Mouse (Mus musculus): ENCODE results near the gene Tmem89. TPM values are rescaled to one million over a fixed set of nuclear protein-coding genes. Genes with fewer than 3 reads are reported as not detected.

Tmem89 gene
- total RNA-seq (2023), result 1 to 10 TPM in 1 of 2 experiments, not detected in 1; 1.6 TPM

DNA sequence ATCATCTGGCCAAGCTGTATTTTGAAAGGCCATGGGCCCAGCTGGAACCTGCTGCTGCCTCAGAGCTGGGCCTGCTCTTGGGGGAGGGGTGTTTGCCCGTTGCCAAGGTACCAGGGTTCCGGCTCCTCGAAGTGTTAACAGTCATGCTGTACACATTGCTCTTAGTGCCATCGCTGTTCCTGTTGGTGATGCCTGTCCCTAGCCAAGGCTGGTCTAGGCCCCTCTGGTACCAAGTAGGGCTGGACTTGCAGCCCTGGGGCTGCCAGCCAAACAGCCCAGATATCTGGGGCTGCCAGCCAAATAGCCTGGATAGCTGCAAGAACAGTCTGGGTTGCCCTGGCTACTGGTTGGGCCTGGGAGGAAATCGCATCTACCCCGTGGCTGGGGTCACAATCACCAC, at the start of gene Tmem89:
Gene Tmem89, plus strand, starts transcription at position 129 of the 400 bp plus-strand sequence.

DNA sequence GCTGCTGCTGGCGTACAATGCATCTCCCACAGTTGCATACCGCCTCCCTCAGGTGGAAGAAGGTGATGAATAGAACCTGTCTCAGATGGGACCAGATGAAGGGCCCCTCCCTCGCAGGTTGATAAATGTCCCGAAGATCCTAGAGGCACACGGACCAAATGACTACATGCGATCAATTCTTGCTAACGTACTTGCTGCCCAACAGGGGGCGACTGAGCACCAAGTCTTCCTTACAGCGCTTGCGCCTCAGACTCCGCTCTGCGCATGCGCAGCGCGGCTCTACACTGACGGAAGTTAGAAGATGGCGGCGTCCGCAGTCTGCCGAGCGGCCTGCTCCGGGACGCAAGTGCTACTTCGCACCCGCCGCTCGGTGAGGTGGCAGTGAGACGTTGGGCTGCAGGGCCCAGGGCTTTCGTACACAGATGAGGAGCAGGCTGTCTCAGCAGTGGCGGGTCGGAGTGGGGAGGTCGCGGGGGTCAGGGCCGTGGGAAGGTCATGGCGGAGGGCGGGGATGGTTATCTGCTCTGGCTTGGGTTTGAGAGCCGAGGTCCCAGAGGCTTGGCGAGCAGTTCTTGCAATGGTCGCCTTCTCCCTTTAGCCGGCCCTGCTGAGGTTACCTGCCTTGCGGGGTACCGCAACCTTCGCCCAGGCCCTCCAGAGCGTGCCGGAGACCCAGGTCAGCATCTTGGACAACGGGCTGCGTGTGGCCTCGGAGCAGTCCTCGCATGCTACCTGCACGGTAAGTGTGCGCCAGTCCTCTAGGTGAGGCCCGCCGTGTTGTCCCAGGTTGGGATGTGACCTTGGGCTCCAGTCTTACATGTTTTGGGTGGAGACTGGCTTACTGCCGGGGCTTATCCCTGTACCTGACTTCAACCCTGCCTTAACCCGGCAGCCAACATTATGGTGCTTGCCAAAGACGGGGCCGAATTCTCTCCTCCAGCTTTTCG, 22.3 kb downstream of the Tmem89 start, which contains the start of gene Uqcrc1:
Gene Uqcrc1, plus strand, starts transcription at position 216 of the 947 bp plus-strand sequence.

DNA sequence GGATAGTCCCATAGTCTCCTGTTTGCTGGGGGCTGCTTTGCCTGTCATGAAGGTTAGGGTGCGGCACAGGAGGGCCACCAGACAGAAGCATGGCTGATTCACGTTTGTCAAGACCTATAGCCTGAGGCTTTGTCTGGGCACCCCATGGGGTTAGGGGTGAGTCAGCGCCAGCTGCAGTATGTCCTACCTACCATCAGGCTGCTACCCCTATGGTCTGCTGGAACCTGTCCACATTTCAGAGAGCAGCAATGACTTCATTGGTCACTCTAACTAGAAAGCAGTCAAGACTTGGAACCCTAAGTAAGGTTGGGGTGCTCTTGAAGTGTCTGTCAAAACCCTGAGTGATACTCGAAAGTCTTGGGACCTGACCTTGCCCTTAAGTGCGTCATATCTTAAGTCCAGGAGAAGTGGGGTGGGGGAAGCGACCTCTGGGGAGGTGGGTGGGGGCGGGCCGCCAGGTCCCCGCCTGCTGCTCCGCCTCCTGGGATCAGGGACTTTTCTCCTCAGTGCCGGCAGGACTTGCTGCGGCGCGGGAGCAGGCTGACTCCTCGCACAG, 38.7 kb downstream of the Tmem89 start, which contains the start of gene Col7a1:
Gene Col7a1, plus strand, starts transcription at position 506 of the 556 bp plus-strand sequence.

Other genes with a start within 250 kb of the Tmem89 start
- 10 to 100 TPM; 21.8 to 27.1 TPM for gene Prkar2a, start 225.3 kb upstream of the Tmem89 start, total RNA-seq (2023)
- 10 to 100 TPM; 28.4 to 30.1 TPM for gene Ip6k2, start 130.8 kb upstream of the Tmem89 start, total RNA-seq (2023)
- gene Nckipsd, start 106.3 kb upstream of the Tmem89 start, total RNA-seq (2023), result 10 to 100 TPM; 17.4 to 19.2 TPM
- gene Celsr3, start 88.3 kb upstream of the Tmem89 start, total RNA-seq (2023), result 10 to 100 TPM; 23.3 to 26.8 TPM
- 10 to 100 TPM; 34.8 to 35.7 TPM for gene Slc26a6, start 61.3 kb upstream of the Tmem89 start, total RNA-seq (2023)
- gene Uqcrc1, start 22.0 kb downstream of the Tmem89 start, total RNA-seq (2023), result 100 to 1,000 TPM; 166 to 170 TPM
- 1 to 10 TPM; 3.3 to 8.5 TPM for gene Col7a1, start 39.0 kb downstream of the Tmem89 start, total RNA-seq (2023)
- not detected for gene Ucn2, start 71.4 kb downstream of the Tmem89 start, total RNA-seq (2023)
- 10 to 100 TPM; 84.2 to 95.0 TPM for gene Pfkfb4, start 77.2 kb downstream of the Tmem89 start, total RNA-seq (2023)
- gene Shisa5, start 123.9 kb downstream of the Tmem89 start, total RNA-seq (2023), result 100 to 1,000 TPM; 568 to 696 TPM
- gene Trex1, start 145.1 kb downstream of the Tmem89 start, total RNA-seq (2023), result 100 to 1,000 TPM; 142 to 161 TPM
- 10 to 100 TPM; 15.8 to 23.1 TPM for gene Atrip, start 159.5 kb downstream of the Tmem89 start, total RNA-seq (2023)
- 1 to 10 TPM; 3.5 to 4.6 TPM for gene Ccdc51, start 167.9 kb downstream of the Tmem89 start, total RNA-seq (2023)
- gene Tma7, start 168.0 kb downstream of the Tmem89 start, total RNA-seq (2023), result 100 to 1,000 TPM; 253 to 265 TPM
- gene Plxnb1, start 180.8 kb downstream of the Tmem89 start, total RNA-seq (2023), result under 1 TPM; 0.05 to 0.12 TPM
- gene Fbxw21, start 247.4 kb downstream of the Tmem89 start, total RNA-seq (2023), result not detected

Data from monocyte, adult 59 days (primary cell).